Mouse (Mus musculus) urinary bladder, postnatal 25 days (tissue): ENCODE data around the gene Fabp3.
A peak's percentile ranks its signal among the peaks of the same experiment; 100 is the strongest.

Experiments used
- DNase-seq: peaks from one replicate; pipeline ENCODE4 v3.0.0; 2022; ENCODE audit warnings: low spot score

Gene Fabp3

GRCm38 (mm10) chr4:130295047-130295745, 13.2 kb upstream of the Fabp3 start:
- peak; percentile 12 for DNase-seq

DNA sequence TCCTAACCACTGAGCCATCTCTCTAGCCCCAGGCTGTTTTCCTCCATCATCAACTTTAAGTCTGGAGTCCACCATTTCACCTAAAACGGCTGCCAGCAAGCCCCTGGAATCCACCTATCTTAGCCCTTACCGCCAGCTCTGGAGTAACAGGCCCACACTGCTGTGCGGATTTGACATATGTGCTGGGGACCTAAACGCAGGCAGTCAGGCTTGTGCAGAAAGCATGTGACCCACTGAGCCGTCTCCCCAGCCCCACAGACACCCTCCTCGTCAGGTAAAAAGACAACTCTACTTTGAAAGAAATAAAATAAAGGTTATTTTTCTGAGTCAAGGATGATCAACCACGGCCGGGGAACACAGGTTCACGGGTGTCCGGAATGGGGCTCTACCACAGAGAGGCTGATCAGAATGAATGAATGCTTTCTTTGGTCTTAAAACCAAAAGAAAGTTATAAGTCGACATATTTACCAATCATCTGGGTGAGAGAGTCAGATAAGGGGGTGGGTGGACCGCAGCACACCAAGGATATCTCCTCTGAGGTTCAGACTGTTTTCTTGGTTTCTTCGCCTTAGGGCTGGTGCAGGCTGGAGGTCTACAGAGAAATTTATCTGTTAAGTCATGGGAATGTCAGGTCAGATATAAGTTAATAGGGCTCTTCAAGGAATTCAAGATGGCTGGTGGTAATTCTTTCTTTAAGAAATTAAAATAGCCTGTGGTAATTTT, 12.0 kb upstream of the Fabp3 start:
- no peak for DNase-seq

DNA sequence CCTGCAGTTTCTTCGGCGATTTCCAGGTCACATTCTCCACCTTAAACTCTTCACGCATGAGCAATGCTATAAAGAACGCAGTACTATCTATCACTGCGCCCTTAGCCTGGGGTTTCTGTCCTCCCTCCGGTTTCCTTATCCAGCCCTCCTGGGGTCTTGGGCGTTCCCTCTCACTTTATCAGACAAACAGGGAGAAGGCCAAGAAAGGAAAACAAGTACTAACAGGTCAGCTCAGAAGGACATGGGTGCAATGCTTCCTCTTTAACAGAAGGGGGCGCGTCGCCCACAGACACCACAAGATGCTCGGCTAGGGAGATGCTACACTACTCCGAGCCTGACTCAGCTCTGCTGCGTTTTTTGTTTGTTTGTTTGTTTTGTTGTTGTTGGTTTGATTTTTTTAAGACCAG, 11.3 kb upstream of the Fabp3 start:
- DNase-seq = no peak

GRCm38 (mm10) chr4:130298877-130299628, 9.3 kb upstream of the Fabp3 start:
- DNase-seq = no peak

DNA sequence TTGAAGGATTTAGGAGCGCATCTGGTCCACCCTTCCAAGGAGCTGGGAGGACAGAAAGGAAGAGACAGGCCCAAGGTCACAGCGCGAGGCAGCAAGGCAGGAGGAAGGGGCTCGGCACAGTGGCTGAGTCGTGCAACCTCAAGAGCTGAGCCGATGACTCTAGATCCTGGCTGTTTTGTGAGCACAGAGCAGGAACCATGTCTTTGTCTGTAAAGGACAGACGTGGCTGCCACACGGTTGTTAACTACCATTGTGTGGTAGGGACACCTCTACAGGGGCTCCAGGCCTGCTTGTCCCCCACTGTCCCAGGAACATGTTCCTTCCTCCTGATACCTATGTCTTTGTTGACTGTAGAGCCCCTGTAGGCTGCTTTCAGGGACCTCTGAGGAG, 8.8 kb upstream of the Fabp3 start:
- no peak for DNase-seq

DNA sequence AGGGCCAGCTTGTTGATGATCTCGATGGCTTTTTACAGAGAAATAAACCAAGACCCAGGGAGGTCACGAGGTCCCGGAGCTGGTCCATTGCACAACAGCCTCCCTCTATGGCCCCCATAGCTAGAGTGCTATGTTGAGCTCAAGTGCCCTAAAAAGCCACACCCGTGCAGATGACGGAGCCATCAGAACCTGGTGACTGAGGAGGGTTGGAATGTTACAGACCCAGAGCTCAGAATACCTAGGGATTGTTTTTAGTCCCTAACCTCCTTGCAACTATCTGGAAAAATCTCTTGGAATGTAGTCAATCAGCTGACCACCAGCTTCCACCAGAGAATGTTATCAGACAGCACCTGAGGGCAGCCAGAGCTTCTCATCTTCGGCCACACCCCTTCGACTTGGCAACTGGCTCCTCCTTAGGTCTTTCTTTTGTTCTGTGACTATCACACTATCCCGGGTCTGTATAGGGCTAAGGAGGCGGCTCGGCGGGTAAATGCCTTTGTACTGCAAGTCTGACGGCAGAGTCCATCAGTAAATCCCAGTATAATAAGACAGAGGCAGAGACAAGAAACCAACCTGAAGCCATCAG, 6.0 kb upstream of the Fabp3 start:
- DNase-seq = no peak

- DNase-seq = no peak
These were observed 3.6 kb upstream of the Fabp3 start for GRCm38 (mm10) chr4:130304746-130305145.

DNA sequence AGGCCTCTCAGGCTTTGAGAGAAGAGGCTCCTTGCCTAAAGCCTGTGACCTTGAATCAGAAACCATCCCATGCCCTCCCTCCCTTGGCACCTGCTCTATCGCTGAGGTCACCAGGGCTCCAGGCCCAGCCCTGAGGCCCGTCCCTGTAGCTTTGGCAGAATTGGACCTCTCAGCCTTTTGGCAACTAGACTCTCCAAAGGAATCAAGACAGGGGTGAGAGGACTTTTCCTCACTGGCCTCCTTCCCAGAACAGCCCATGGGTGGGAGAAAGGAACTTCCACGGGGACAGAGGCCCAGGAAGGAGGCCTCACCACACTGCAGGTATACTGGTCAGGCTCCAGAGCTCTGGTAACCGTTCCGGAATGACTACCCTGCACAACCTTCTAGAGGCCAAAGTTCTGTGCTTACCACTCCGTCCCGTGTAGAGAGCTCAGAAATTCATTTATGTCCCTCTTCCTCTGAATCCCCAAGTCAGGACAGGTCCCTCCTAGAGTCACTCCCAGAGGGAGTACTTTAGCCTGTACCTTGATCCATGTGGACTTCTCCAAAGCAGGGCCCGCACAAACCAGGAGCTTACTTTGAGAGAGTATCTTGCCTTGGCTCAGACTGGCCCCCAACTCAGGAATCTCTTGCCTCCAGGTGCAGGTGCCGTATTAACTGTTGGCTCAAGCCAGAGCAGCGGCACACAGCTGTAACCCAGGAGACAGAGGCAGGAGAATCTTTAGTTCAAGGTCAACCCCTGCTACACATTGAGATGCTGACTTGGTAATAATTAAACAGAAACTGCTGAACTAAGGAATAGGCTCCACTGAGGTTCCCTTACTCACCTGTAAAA, 1.4 kb upstream of the Fabp3 start:
- DNase-seq = no peak

DNA sequence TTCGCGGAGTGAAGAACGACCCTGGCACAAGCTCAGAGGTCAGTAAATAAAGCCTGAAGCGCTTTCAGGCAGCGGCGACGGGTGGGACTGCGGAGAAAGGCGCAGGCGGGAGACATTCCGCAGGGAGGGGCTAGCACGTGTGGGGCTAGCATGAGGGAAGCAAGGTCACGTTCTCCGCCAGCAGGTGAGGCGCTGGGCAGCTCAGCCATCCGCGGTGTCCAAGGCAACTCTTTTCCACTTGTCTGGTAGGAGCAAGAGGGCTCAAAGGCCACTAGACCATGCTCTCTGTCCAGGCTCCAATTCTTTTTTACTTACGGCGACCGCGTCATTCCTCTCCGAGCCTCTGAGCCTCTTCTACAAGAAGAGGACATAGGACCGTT, 554 bp upstream of the Fabp3 start:
- peak; percentile 16 for DNase-seq

DNA sequence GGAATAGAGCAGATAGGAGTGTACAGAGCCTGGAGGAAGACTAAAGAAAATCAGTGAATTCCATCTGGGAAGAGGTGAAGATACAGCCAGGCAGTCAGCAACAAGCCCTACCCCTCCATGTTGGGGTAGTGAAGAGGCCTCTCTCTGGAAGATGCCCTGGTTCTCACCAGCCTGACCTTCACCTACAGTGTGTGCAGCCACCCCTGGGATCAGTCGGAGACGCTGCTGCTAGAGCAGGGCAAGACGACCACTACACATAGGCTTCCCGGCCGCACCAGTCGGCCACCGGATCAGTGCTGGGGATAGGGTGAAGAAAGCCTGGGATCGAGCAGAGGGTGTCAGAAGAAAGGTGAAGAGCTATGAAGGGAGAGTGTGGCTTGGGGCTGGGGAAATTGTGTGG, 859 bp downstream of the Fabp3 start:
- DNase-seq = no peak

DNA sequence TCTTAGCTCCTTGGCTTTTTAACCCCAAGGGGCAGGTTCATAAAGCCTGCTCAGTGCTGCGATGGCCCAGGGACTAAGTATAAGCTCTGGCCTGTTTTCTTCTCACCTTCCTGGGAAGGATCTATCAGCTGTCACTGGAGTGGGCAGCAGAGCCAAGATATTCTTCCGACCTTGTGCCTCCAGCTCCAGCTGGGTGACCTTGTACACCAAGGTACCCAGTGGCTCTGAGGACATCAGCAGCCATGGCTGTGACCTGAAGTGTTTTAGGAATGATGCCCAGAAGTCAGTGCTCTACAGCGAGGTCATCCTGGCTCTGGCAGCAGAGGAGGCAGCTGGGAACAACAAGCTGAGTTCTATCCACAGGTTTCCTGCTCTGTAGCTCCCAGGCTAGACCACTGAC, 4.1 kb downstream of the Fabp3 start:
- no peak for DNase-seq

- DNase-seq = no peak
These were observed 5.2 kb downstream of the Fabp3 start for GRCm38 (mm10) chr4:130313552-130313951.

DNA sequence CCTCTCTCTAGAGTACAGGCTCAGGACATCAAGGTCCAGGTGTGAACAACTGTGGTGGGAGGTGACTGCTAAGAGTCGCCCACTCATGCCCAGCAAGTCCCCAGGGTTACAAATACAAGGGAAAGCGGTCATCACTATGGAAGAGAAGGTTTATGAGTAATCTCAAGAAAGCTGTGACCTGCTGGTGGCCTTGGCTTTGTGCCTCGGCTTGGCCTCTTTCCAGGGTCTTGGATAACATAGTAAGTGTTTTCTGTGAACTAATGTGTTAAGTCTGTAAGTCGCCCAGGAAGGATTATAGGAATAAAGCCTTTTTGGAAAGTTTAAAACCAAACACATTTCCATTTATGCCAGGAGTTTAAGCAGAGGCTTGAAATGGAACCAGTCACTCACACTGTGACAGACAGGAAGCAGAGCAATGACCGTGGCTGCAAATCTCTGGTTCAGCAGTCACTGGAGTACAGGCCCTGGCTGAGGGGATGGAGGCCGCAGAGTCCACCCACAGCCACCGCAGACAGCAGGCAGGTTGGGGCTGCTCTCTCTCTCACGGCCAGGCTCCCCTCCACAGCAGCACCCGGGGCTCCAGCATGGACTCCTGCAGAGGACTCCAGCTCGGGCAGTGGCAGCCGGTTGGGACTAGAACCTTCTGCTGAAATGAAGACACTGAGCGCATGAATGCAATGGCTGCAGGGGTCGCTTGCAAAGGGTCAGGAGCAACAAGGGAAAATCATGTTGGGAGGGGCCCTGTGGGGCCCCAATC, 7.6 kb downstream of the Fabp3 start:
- DNase-seq = no peak

DNA sequence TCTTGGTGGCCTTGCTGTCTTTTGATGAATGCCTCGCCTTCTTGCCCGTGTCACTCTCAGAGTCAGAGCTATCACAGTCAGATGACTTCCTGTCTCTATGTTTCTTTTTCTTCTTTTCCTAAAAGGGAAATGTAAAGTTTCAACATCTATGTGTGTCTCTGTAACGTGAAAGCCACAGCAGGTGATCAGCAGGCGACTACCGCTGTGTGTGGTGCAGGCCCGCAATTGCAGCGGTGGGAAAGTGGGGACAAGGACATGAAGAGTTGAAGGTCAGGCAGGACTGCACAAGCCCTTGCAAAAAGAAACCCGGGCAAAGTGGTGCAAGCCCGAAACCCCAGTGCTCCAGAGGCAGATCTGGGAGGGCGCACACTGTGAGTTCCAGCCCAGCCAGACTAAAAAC, 8.3 kb downstream of the Fabp3 start:
- no peak for DNase-seq

- no peak for DNase-seq
These were observed 9.7 kb downstream of the Fabp3 start for GRCm38 (mm10) chr4:130318122-130318521.

GRCm38 (mm10) chr4:130319564-130319963, 11.2 kb downstream of the Fabp3 start:
- DNase-seq = no peak

DNA sequence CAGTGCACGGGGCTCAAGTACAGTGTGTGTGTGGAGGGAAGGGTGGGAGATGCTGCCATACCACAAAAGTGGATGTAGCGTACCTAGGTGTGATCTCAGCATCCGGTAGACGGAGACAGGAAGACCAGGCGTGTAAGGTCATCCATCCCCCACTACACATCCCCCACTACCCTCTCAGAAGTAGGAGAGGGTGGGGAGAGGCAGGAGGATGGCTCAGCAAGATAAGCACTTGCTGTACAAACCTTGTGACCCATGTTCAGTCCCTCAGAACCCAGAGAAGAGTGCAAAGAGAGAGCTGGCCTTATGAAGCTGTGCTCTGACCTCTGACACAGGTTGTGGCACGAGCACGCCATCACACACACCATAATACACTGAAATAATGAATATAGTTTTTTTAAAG, 13.2 kb downstream of the Fabp3 start:
- no peak for DNase-seq

DNA sequence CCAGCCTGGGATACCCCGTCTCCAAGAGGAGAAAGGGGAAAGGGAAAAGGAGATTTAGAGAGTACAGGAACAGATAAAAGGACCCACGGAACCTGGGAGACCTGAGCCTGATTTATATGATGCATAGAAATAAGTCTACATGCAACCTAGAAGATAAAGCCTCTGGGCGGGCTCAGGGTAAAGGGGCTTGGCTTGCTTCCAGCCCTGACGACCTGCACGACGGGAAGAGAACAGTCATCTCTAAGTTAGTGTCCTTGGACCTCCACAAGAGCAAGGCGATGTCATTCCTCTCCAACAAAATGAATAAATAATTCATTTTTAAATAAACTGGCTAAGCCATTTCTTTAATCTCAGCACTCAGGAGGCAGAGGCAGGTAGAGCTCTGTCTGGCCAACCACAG, 14.2 kb downstream of the Fabp3 start:
- DNase-seq = no peak

- DNase-seq = no peak
These were observed 14.8 kb downstream of the Fabp3 start for GRCm38 (mm10) chr4:130323165-130323564.

DNA sequence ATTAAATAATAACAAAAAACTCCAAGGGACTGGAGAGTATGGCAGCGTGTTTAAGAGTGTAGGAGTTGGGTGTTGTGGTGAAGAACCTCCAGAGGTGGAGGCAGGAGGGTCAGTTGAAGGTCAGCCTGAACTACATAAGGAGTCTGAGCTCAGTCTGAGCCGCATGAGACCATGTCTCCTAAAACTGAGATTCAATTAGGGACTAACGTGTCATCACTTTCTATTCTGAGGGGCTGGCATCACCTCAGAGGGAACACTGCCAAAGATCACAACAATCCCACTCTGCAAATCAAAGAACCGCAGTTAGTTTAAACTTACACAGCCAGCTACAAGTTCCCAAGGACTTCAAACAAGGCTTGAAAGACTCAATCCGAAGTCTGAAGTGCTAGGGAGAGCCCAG, 15.2 kb downstream of the Fabp3 start:
- DNase-seq = no peak

- no peak for DNase-seq
These were observed 17.1 kb downstream of the Fabp3 start for GRCm38 (mm10) chr4:130325446-130325845.
